Mouse (Mus musculus): ENCODE results near the gene Tfap2b.

The Tfap2b gene

DNA sequence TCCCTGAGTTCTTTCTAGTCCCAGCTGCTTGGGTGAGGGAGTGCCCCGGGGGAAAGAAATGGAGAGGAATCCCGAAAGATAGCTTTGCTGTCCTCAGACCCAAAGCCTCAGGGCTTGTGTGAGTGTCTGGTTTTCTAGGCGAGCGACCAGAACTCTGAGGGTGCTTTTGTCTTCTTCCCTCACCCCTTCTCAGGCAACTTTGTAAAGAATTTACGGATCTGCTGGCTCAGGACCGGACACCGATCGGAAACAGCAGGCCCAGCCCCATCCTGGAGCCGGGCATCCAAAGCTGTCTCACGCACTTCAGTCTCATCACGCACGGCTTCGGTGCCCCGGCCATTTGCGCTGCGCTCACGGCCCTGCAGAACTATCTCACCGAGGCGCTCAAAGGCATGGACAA lies 25.1 kb downstream of the Tfap2b start:
- DNase-seq, result no peak

DNA sequence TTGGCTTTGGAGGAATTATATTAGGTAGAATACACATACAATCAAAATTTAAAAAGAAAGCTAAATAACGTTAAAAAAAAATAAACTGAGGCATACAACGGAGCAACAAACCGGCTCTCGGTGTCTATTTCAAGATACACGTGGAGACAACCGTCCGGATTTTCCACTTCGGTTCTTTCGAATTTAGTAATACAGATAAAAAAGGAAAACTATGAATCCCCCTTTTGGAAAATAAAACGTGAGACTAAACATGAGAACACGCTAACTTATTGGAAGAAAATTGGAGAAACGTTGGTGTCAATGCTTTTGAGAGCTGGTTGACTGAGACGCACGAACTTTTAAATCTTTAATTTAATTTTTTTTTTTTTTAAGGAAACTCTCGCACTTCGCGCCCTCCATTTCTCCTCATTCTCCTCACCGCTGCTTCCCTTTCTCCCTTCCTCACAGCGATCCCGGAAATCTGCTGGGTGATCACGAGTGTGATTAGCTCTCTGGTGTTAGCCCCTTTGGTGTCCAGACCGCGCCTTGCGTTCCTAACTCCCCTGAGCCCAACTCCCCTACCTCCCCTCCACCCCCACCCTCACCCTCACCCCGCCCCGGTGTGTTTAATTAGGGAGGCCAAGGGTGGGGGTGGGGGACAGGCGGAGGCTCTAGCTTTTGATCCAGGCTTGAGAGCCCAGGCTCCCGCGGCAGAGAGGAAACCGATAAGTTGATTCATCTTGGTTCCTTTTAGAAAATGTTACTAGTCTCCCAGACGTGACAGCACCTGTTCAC lies 25.9 kb downstream of the Tfap2b start:
- DNase-seq, result no peak

DNA sequence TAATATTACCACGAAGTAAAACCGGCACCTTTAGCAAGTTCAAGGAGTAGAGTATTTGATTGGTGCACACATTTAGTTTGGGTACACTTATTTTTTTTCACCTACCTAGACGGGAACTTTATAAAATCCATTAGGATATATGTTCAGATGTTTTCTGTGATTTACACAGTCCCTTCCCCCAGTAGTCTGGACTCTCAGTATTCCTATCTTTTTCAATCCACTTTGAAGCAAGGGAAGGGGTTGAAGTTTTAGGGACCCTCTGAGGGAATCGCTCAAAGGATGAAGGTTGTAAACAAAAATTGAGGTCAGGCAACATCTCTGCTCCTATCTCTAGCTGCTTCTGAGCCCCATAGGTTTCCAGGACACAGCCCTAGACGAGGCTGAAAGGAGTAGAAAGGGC lies 27.3 kb downstream of the Tfap2b start:
- no peak for DNase-seq

DNA sequence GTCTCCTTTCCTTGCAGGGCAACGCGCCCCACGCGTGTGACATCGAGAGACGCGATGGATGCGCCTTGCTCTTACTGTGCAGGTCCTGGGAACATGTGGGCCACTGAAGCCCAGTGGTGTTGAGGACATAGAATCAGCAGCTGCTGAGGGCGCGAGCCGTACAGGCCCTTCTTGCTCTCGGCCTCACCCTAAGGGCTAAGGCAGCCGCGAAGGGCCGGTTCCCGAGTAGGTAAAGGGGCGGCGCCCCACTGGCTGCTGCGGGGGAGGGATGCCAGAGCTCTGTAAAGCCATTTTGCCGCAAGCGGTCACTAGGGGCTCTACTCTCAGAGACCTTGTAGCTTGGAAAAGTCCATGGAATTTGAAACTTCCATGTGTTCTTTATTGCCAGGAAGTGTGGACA lies 27.9 kb downstream of the Tfap2b start:
- DNase-seq, result no peak

DNA sequence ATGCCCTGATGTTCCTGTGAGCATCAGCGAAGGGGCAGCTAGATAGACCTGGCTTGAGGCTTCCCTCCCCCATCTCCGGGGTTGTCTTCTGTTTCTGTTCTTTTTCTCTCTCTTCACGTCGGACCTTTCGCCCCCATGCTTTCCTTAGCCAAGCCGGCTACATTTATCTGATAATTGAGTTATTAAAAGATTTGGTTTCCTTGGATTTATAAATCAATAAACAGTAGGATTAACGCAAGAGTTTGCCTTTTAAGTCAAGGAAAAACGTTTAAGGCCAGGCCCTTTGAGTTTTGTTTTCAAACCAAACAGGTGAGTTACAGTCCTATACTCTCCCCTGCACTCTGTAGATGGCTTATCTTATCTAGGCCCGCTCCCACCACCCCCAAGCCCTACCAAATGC lies 28.3 kb downstream of the Tfap2b start:
- DNase-seq, result no peak

DNA sequence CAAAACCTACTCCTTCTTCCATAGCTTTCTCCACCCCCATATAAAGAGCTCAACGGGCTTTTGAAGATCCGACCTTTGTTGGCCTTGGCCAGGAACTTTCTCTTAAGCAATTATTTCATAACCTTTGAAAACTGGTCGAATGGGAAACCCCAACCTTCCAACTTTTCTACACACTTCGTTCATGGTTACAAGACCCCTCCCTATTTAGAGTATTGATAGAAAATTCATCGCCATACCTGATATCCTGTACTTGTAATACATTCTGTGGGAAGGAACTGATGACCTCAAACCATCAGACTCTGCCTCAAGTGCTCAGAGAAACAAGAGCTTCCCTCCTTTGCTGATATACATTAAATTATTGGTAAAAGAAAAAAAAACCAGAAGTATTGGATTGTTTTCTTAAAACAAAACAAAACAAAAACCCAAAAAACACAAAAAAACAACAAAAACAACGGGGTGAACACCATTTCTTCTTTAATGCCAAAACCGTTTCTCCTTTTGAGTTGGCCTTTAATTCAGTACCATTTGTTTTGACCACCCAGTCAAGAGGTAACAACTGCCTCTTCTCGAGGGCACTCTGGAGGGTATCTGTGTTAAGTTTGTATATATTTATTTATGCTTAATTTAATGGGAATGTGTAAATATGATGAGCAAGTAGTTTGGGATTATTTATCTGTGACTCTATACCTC lies 29.2 kb downstream of the Tfap2b start:
- DNase-seq, result no peak

DNA sequence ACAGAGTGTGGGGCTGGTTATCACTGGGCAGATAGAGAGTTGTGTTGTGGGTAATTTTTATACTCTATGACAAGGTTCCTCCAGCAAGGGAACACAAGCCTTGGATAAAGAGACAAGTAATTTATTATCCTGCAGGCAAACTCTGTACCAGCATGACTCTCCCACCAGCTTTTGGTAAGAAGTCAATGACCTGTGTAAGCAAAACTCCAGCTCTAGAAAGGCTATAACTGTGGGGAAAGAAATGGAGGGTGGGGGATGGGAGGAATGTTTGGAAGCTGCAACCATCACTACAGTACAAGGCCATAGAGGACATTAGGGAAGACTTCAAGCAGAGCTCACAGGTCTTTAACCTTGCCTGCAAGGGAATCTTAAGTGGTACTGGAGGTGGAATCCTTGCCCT lies 31.3 kb downstream of the Tfap2b start:
- no peak for DNase-seq

DNA sequence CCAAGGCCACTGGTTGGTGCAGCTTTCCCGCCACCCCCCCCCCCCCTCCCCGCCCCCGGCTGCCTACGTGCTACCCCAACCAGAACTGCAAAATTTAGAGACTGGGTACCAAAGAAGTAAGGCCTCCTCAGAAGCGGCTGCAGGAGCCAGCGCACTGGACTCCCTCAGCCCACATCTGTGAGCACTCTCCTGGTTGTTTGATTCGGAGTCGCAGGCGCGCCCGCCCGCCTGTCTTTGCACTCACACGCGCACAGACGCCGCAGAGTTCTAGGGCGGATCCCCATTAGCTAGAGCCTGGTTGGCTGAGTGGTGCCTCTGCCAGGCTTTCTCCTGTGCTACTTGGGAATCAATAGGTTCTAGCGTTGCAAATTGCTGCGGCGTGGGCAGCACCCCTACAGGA lies 32.6 kb downstream of the Tfap2b start:
- no peak for DNase-seq

DNA sequence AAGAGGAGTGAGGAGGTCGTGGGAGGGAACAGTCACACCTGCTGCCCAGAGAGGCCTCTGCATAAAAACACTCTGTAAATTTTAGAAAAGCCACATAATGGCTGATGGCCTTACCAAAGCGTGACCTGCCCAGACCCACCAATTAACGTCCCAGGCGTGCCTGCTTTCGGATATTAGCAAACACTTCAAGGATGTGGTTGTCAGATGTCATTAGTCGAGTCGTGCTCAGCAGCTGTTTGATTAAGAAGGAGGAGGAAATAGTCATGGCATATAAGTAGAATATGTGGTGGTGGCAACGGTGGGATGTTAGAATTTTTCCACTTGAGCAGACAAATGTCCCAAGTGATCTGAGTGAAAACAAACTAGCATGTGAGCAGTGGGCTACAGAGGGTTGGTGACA lies 33.3 kb downstream of the Tfap2b start:
- no peak for DNase-seq

DNA sequence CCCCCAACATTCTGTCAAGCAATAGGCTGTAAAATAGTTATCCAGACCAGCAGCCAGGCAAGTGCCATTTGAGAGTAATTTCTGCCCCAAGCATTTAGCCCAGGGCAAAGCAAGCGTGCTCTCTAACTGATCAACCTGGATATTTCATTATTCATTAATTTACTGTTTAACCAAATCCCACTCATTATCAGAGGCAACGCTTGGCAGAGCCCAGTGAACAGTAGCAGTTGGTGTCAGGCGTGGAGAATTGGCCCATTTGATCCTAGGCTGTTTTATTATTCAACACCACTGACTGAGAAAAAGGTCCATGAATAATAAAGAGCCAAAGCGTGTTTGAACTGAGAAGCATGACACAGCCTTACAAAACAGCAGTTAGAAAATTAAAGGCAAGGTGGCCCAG lies 36.3 kb downstream of the Tfap2b start:
- no peak for DNase-seq

DNA sequence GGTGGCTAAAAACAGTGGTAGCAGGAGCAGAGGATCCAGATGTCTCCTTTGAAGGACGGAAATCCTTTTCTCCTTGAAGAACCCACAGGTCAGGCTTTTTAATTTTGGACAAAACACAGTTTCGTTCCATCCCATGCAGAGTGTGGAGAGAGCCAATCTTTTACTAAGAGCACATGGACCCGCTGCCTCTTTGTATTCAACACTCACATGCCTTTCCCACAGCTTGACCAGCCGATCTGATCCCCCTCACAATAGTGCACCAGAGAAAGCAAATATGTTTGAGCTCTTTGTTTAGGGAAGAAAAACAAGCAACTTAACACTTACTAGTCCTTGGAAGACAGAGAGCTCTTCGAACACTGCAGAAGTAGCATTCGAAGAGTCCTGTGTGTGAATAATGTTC lies 42.6 kb downstream of the Tfap2b start:
- no peak for DNase-seq

DNA sequence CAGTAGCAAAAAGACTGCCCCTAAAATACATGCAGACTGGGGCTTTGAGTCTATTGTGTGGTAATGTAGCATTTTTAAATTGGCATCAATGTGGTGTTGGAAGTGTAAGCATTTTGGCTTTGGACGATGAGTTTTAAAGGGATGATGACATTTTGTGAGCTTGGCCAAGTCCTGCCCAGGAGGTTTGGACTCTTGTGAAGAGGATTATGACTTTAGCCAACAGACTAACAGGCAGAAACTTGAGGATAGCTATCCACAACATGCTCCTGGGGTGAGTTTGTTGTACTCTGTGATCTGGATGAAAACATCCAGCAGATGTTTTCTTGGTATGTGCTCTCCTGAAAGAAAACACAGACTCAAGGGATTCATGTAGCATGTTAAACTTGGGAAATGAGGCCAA lies 60.9 kb downstream of the Tfap2b start:
- no peak for DNase-seq

All from cerebellum, adult 18-20 months (tissue).